Mouse (Mus musculus): ENCODE results near the gene Csf2rb. TPM values are rescaled to one million over a fixed set of nuclear protein-coding genes. Genes with fewer than 3 reads are reported as not detected.
"Not testable (repeated sequence)": the region's sequence is repeated elsewhere in the genome, so short reads cannot be mapped to it uniquely, and the experiment has no call there.

Gene Csf2rb
- polyA plus RNA-seq (2012; ENCODE audit: insufficient read depth, insufficient read length, missing spikeins): 3.1 and 4.1 TPM in 2 replicates

DNA sequence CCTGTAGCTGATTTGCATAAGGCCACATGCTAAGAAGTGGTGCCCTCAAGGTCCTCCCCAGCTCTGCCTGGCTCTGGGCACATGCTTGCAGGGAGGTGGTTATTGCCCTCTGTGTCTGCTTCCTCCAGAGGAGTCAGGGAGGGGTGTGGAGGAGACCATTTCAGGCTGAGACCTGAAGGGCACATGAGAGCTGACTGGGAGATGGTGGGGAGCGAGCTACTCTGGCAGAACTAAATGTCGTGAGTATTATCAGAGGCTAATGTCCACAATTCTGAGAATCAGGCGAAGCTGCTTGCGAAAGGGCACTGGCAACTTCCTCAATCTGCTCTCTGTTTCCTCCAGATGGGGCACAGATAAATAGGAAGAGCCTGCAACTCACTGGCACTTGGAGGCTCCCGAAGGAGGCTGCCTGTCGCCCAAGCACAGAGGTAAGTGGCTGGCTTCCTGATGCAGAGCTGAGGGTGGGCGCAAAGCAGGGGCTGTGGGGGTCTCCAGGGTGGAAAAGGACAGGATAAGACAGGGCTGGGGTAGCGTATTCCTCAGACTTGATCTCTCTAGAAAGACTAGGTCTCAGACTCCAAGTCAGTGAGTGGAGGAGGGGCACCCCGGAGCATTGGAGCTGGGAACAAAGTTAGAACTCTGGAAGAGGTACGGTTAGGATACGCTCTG lies at the start of gene Csf2rb:
Gene Csf2rb (plus strand): TSS at position 82 of the 669 bp plus-strand sequence.
- H3K4me3 ChIP-seq (ENCODE audit: insufficient read depth, low read depth, low read length): peak within 1 kb of the TSS; percentile 61
- peaks cover 16% of the 10 kb centered on the region for H3K4me1 ChIP-seq (ENCODE audit: control insufficient read depth, insufficient read depth, insufficient read length, low read length)
- H3K27ac ChIP-seq (replicated peaks; ENCODE audit: low read depth, low read length): peak within 1 kb of the TSS; percentile 75

GRCm38 (mm10) chr15:78278308-78278707 lies 47.2 kb upstream of the Csf2rb start:
- no peak overlapping the region for H3K27ac ChIP-seq (replicated peaks; ENCODE audit: low read depth, low read length)
- H3K4me3 ChIP-seq (ENCODE audit: insufficient read depth, low read depth, low read length): no peak overlapping the region
- peaks cover 16% of the 10 kb centered on the region for H3K4me1 ChIP-seq (ENCODE audit: control insufficient read depth, insufficient read depth, insufficient read length, low read length)

GRCm38 (mm10) chr15:78287941-78288340 lies 37.6 kb upstream of the Csf2rb start:
- Histone ChIP-seq H3K4me3 (ENCODE audit: insufficient read depth, low read depth, low read length) (no peak overlapping the region), H3K4me1 (ENCODE audit: control insufficient read depth, insufficient read depth, insufficient read length, low read length) (peaks cover 5% of the 10 kb centered on the region; the same call in 1 of the 2 replicates), H3K27ac (replicated peaks; ENCODE audit: low read depth, low read length) (no peak overlapping the region)

DNA sequence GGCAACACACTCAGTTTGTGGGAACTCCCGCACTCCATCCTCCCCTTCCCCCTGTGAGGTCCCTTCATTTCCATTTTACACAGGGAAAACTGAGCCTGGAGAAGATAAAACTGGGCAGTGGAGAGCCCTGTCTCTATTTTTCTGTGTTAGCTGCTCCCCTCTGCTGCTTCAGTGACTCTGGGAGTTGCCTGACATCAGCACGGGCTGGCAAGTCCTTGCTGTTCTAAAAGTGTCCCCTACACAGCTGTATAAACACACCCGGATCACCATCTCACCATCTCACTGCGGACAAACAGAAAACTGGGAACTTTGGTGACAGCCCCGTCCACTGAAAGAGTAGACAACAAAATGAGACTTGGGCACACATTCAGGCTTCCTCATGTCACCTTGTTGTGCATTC lies 35.8 kb upstream of the Csf2rb start:
- H3K4me3 ChIP-seq (ENCODE audit: insufficient read depth, low read depth, low read length); H3K27ac ChIP-seq (replicated peaks; ENCODE audit: low read depth, low read length): not testable (repeated sequence)
- H3K4me1 ChIP-seq (ENCODE audit: control insufficient read depth, insufficient read depth, insufficient read length, low read length): peaks cover 11% of the 10 kb centered on the region

- peaks cover 11% of the 10 kb centered on the region for H3K4me1 ChIP-seq (ENCODE audit: control insufficient read depth, insufficient read depth, insufficient read length, low read length)
- H3K27ac ChIP-seq (replicated peaks; ENCODE audit: low read depth, low read length): peak overlapping the region; percentile 57
- H3K4me3 ChIP-seq (ENCODE audit: insufficient read depth, low read depth, low read length): not testable (repeated sequence)
These were observed 32.3 kb upstream of the Csf2rb start for GRCm38 (mm10) chr15:78293228-78293627.

- Histone ChIP-seq H3K4me1 (ENCODE audit: control insufficient read depth, insufficient read depth, insufficient read length, low read length) (peaks cover 11% of the 10 kb centered on the region), H3K27ac (replicated peaks; ENCODE audit: low read depth, low read length) (peak overlapping the region; percentile 41), H3K4me3 (ENCODE audit: insufficient read depth, low read depth, low read length) (no peak overlapping the region)
These were observed 31.8 kb upstream of the Csf2rb start for GRCm38 (mm10) chr15:78293716-78294115.

DNA sequence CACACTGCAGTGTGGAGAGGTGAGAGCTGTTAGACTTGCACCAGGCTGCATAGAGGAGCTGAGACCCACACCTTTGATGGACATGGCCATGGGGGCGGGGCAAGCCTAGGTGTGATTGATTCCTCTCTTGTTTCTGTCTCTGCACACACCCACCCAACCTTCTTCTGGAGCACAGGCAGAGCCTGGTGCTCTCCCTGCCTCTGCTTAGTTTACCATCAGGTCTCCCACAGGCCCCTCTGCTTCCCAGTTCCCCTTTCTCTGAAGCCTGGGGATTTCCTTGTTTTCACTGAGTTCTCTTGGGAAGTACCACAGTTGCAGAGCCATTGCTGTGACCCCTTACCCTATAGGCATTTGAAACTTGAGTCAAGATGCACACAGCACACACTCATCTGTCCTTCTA lies 27.0 kb upstream of the Csf2rb start:
- Histone ChIP-seq H3K4me1 (ENCODE audit: control insufficient read depth, insufficient read depth, insufficient read length, low read length) (peaks cover 6% of the 10 kb centered on the region), H3K4me3 (ENCODE audit: insufficient read depth, low read depth, low read length) (no peak overlapping the region), H3K27ac (replicated peaks; ENCODE audit: low read depth, low read length) (no peak overlapping the region)

DNA sequence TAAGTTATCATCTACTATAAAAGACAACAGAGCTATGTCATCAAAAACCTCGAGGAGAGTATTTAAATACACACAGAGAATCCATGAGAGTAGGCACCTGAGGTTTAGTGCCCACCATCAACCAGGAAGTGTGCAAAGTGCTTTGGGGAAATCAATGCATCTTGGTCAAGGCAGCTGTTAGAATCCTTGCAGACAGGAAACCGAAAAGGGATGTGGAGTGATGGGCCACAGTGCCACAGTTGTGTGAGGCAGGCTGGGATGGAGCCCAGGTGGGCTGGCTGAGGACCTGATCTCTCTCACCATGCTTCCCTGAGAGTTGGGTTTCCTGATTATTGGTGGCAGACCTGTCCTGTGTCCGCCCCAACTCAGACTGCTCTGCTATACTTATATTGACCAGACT lies 25.9 kb upstream of the Csf2rb start:
- no peak overlapping the region for H3K4me3 ChIP-seq (ENCODE audit: insufficient read depth, low read depth, low read length)
- H3K27ac ChIP-seq (replicated peaks; ENCODE audit: low read depth, low read length): no peak overlapping the region
- H3K4me1 ChIP-seq (ENCODE audit: control insufficient read depth, insufficient read depth, insufficient read length, low read length): no peaks in the 10 kb centered on the region

GRCm38 (mm10) chr15:78300773-78301172 lies 24.8 kb upstream of the Csf2rb start:
- Histone ChIP-seq H3K4me3 (ENCODE audit: insufficient read depth, low read depth, low read length) (no peak overlapping the region), H3K4me1 (ENCODE audit: control insufficient read depth, insufficient read depth, insufficient read length, low read length) (no peaks in the 10 kb centered on the region), H3K27ac (replicated peaks; ENCODE audit: low read depth, low read length) (no peak overlapping the region)

DNA sequence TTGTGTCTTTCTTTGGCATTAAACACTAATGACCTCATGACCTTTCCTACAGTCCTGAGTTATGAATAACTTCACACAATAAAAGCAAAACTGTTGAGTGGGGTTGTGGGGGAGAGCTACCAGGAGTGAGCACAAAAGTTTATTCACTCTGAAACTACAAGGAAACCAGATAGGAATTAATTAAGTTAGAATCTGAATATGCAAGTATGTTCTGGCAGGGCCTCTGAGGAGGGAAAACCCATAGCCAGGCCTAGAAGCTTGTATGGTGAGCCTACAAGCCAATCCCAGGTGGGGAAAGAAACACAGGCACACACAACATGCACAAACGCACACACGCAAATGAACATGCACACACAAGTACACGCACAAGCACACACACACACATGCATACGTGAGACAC lies 22.8 kb upstream of the Csf2rb start:
- H3K4me3 ChIP-seq (ENCODE audit: insufficient read depth, low read depth, low read length): no peak overlapping the region
- H3K4me1 ChIP-seq (ENCODE audit: control insufficient read depth, insufficient read depth, insufficient read length, low read length): no peaks in the 10 kb centered on the region
- no peak overlapping the region for H3K27ac ChIP-seq (replicated peaks; ENCODE audit: low read depth, low read length)

- Histone ChIP-seq H3K27ac (replicated peaks; ENCODE audit: low read depth, low read length) (no peak overlapping the region), H3K4me3 (ENCODE audit: insufficient read depth, low read depth, low read length) (no peak overlapping the region), H3K4me1 (ENCODE audit: control insufficient read depth, insufficient read depth, insufficient read length, low read length) (no peaks in the 10 kb centered on the region)
These were observed 21.8 kb upstream of the Csf2rb start for GRCm38 (mm10) chr15:78303665-78304233.

GRCm38 (mm10) chr15:78305341-78305933 lies 20.1 kb upstream of the Csf2rb start, which contains the start of gene Csf2rb2:
Gene Csf2rb2, minus strand, starts transcription at chr15:78305721.
- peak within 1 kb of the TSS; percentile 39 for H3K4me3 ChIP-seq (ENCODE audit: insufficient read depth, low read depth, low read length)
- no peak within 1 kb of the TSS; the same call in 1 of the 2 replicates for H3K27ac ChIP-seq (replicated peaks; ENCODE audit: low read depth, low read length)
- H3K4me1 ChIP-seq (ENCODE audit: control insufficient read depth, insufficient read depth, insufficient read length, low read length): peaks cover 6% of the 10 kb centered on the region; the same call in 1 of the 2 replicates

GRCm38 (mm10) chr15:78309865-78310264 lies 15.7 kb upstream of the Csf2rb start:
- Histone ChIP-seq H3K4me3 (ENCODE audit: insufficient read depth, low read depth, low read length) (no peak overlapping the region), H3K27ac (replicated peaks; ENCODE audit: low read depth, low read length) (peak overlapping the region; percentile 45)

DNA sequence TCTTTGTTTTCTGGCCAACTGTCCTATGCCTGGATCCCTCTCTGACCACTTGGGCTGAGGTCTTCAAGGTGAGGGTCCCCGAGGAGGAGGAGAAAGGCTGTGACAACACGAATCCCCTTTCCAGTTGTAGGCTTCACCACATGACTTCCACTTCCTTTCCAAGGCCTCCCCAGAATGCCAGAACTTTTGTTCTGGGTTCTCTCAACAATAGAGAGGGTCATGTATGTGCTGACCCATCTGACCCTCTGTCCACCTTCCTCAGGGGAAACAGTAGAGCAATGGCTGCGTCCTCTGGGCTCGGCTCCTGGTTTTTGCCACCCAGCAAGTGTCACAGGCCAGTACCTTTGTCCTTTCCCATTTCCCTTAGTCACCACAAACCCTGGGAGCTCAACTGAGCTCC lies 14.6 kb upstream of the Csf2rb start:
- Histone ChIP-seq H3K4me1 (ENCODE audit: control insufficient read depth, insufficient read depth, insufficient read length, low read length) (peaks cover 20% of the 10 kb centered on the region), H3K27ac (replicated peaks; ENCODE audit: low read depth, low read length) (peak overlapping the region; percentile 61), H3K4me3 (ENCODE audit: insufficient read depth, low read depth, low read length) (no peak overlapping the region)

More at GRCm38 (mm10) chr15:78309865-78310264, 15.7 kb upstream of the Csf2rb start:
- peaks cover 20% of the 10 kb centered on the region for H3K4me1 ChIP-seq (ENCODE audit: control insufficient read depth, insufficient read depth, insufficient read length, low read length)

GRCm38 (mm10) chr15:78312421-78313233 lies 12.9 kb upstream of the Csf2rb start:
- H3K4me3 ChIP-seq (ENCODE audit: insufficient read depth, low read depth, low read length); H3K27ac ChIP-seq (replicated peaks; ENCODE audit: low read depth, low read length): not testable (repeated sequence)
- H3K4me1 ChIP-seq (ENCODE audit: control insufficient read depth, insufficient read depth, insufficient read length, low read length): peaks cover 20% of the 10 kb centered on the region

All from brown adipose tissue, adult 24 weeks (tissue).